Mouse (Mus musculus): ENCODE data around the gene Car4. TPM values are rescaled to one million over a fixed set of nuclear protein-coding genes. Genes with fewer than 3 reads are reported as not detected.

Gene Car4
- polyA plus RNA-seq, 1 experiment from 2014 or later: 2.0 TPM

DNA sequence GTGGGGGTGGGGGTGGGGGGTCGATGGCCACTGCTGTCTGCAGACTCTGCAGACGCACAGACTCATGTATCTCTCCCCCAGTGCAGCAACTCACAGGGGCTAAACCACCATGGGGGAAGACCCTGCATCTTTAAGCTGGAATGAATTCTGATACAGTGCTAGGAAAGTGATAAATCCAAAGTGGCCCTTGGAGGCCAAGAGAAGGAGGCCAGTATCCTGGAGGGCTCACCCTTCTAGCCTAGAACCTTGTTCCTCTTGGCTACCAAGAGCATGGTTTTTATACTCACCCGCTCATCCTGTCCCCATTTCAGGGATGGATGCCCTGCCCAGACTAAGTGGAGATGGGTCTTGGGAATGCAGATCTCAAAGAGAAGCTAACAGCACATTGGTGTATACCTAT lies 2.7 kb downstream of the Car4 start:
- Histone ChIP-seq H3K4me2 (no peak overlapping the region), H3K9me3 (replicated peaks) (no peaks in the 10 kb centered on the region), H3K27ac (no peak overlapping the region), H3K36me3 (ENCODE audit: poor library complexity, severe bottlenecking) (no peaks in the 10 kb centered on the region), H3K9ac (no peak overlapping the region), H3K27me3 (peaks cover 49% of the 10 kb centered on the region), H3K4me3 (no peak overlapping the region), H3K4me1 (peaks cover 16% of the 10 kb centered on the region)
- 29% methylated on average over 3 of the region's 3 CpGs for WGBS
- no peak for ATAC-seq

DNA sequence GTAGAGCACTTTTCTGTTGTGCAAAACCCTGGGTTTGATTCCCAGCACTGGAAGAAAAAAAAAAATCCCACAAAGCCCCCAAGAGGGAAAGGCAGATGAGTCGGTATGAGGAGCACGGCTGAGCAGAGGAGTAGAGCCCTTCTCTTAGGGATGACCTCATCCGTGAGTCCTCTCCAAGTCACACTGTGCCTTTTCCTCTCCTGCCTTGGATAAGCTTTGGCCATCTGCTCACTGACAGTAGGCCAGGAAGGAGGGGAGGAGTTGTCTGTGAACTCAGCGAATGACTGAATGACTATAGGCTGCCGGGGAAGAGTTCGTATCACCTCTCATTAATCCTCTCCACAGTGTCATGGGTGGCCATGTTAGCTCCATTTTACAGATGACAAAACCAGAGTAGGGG lies 3.2 kb downstream of the Car4 start:
- ATAC-seq: no peak
- no peak overlapping the region for H3K27ac ChIP-seq
- H3K36me3 ChIP-seq (ENCODE audit: poor library complexity, severe bottlenecking): no peaks in the 10 kb centered on the region
- H3K9me3 ChIP-seq (replicated peaks): no peaks in the 10 kb centered on the region
- 81% methylated on average over 6 of the region's 6 CpGs for WGBS
- peaks cover 16% of the 10 kb centered on the region for H3K4me1 ChIP-seq
- no peak overlapping the region for H3K9ac ChIP-seq
- H3K4me2 ChIP-seq: no peak overlapping the region
- H3K4me3 ChIP-seq: no peak overlapping the region
- peaks cover 48% of the 10 kb centered on the region for H3K27me3 ChIP-seq

DNA sequence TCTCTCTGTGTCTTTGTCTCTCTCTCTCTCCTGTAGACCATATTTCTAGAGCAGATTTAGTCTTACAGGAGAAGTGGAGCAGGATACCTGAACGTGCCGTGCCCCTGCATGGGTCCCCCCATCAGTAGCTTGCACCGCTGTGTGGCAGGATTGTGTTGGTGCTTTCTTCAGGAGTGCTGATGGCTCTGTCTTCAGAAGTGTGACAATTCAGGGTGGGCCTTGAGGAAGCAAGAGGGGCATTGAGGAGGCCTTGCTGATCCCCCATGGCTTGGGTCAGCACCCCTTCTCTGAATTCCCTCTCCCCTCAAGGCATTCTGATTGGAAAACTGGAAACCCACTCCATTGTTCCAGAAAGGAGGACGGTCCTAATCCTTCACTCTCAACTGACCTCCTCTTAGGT lies 4.0 kb downstream of the Car4 start:
- ATAC-seq: no peak
- H3K9ac ChIP-seq: no peak overlapping the region
- no peak overlapping the region for H3K4me2 ChIP-seq
- H3K9me3 ChIP-seq (replicated peaks): no peaks in the 10 kb centered on the region
- no peak overlapping the region for H3K27ac ChIP-seq
- no peaks in the 10 kb centered on the region for H3K36me3 ChIP-seq (ENCODE audit: poor library complexity, severe bottlenecking)
- peaks cover 40% of the 10 kb centered on the region for H3K27me3 ChIP-seq
- WGBS: 82% methylated on average over 4 of the region's 4 CpGs
- no peak overlapping the region for H3K4me3 ChIP-seq
- peaks cover 17% of the 10 kb centered on the region for H3K4me1 ChIP-seq

DNA sequence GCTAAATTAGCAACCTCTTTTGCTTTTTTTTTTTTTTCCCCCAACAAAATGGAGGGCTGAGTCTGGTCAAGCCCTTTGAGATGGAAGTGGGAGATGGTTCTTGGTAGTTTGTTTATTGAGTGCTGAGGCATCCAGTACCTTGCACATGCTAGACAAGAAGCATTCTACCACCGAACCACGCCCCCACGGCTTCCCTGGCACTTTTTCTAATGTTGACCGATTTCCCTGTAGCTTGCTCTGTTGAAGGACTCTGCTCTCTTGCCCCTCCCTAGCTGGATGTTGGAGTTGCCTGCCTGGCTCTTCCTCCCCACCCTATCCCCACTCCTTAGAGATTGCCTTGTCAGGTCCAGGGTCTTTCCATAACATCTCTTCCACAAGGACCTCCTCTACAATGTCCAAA lies 5.0 kb downstream of the Car4 start:
- Histone ChIP-seq H3K27ac (no peak overlapping the region), H3K9ac (no peak overlapping the region), H3K4me1 (peaks cover 23% of the 10 kb centered on the region), H3K36me3 (ENCODE audit: poor library complexity, severe bottlenecking) (no peaks in the 10 kb centered on the region), H3K4me2 (no peak overlapping the region), H3K4me3 (no peak overlapping the region), H3K27me3 (peaks cover 30% of the 10 kb centered on the region), H3K9me3 (replicated peaks) (no peaks in the 10 kb centered on the region)
- WGBS: 91% methylated on average over 4 of the region's 4 CpGs
- no peak for ATAC-seq

DNA sequence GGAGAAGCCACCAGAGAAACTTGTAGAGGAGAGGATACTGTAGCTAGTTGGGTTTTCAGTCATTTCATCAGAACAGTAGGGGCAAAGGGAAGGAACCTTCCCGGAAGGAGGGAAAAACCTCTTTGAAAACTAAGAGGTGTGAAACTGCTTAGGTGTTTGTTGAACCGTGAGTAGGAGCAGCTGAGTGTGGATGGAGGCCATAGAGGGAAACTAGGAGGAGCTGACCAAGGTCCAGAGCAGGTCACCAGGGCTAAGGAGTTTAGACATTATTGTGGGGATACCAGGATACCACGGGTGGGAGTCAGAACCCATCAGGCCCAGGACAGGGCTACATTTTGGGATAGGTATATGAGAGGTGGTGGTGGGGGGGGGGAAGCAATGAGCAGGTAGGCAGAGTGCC lies 6.0 kb downstream of the Car4 start:
- Histone ChIP-seq H3K4me2 (no peak overlapping the region), H3K27me3 (peaks cover 20% of the 10 kb centered on the region), H3K4me3 (no peak overlapping the region), H3K9me3 (replicated peaks) (no peaks in the 10 kb centered on the region), H3K36me3 (ENCODE audit: poor library complexity, severe bottlenecking) (no peaks in the 10 kb centered on the region), H3K4me1 (peaks cover 17% of the 10 kb centered on the region), H3K9ac (no peak overlapping the region), H3K27ac (no peak overlapping the region)
- WGBS: 83% methylated on average over 3 of the region's 3 CpGs
- no peak for ATAC-seq

DNA sequence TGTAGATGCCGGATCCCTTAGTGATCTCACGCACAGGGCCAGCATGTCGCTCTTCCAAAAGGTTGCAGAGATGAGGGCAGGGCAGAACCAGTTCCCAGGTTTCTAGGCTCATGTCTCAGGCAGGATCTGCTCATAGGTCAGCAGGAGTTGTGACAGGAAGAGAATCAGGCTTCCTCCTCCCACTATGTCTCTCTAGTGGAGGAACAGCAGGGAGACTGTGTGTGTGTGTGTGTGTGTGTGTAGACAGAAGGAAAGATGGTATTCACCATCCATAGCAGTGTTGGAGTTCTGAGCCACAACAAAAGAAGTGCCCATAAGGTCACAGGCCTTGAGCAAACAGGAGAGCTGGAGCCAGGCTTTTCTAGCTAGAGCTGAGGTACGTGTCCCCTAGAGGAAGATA lies 9.1 kb downstream of the Car4 start:
- Histone ChIP-seq H3K4me2 (no peak overlapping the region), H3K4me1 (peaks cover 14% of the 10 kb centered on the region), H3K27ac (no peak overlapping the region), H3K27me3 (no peaks in the 10 kb centered on the region), H3K4me3 (no peak overlapping the region), H3K9ac (no peak overlapping the region), H3K9me3 (replicated peaks) (no peaks in the 10 kb centered on the region), H3K36me3 (ENCODE audit: poor library complexity, severe bottlenecking) (no peaks in the 10 kb centered on the region)
- no peak for ATAC-seq
- 65% methylated on average over 4 of the region's 4 CpGs for WGBS

DNA sequence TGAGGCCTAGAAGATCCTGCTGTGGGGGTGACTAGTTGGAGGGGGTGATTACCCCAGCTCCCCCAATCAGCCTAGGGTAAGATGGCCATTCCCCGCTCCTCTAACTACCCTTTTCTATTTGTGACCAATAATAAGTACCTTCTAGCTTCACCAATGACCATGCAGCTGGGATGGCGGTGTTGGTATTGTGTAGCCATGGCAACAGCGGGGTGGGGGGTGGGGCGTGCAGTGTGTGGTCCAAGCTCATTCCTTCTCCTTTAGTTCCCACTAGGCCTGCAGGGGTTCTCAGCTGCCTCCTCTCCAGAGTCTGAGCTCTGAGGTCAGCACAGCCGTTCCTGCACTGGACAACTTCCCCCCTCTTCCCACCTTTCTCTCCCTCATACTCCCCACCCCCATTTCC lies 9.5 kb downstream of the Car4 start:
- Histone ChIP-seq H3K27me3 (no peaks in the 10 kb centered on the region), H3K9me3 (replicated peaks) (no peaks in the 10 kb centered on the region), H3K4me1 (peaks cover 14% of the 10 kb centered on the region), H3K36me3 (ENCODE audit: poor library complexity, severe bottlenecking) (no peaks in the 10 kb centered on the region), H3K9ac (no peak overlapping the region), H3K4me3 (no peak overlapping the region), H3K4me2 (no peak overlapping the region), H3K27ac (no peak overlapping the region)
- 11% methylated on average over 5 of the region's 5 CpGs for WGBS
- ATAC-seq: no peak

DNA sequence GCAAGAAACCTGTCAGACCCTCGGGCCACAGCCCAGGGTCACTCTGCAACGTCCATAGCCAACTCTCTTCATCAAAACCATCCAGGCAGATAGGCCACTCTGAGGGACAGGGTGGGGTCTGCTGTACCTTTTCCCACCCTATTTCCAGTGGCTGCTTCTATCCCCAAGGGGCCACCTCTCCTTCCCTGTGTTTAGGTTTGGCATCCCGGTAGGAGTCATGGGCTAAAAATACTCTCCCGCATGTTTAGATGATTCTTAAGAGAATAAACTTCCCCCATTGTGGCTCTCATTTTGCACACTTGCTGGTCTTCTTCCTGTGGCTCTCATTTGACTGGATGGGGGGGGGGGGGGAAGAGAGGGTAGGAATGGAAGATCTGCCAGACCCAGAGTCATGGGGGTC lies 10.7 kb downstream of the Car4 start:
- ATAC-seq: no peak
- WGBS: 85% methylated on average over 4 of the region's 4 CpGs
- H3K4me3 ChIP-seq: no peak overlapping the region
- no peak overlapping the region for H3K4me2 ChIP-seq
- no peaks in the 10 kb centered on the region for H3K36me3 ChIP-seq (ENCODE audit: poor library complexity, severe bottlenecking)
- no peaks in the 10 kb centered on the region for H3K27me3 ChIP-seq
- H3K9ac ChIP-seq: no peak overlapping the region
- H3K4me1 ChIP-seq: peaks cover 14% of the 10 kb centered on the region
- no peaks in the 10 kb centered on the region for H3K9me3 ChIP-seq (replicated peaks)
- no peak overlapping the region for H3K27ac ChIP-seq

DNA sequence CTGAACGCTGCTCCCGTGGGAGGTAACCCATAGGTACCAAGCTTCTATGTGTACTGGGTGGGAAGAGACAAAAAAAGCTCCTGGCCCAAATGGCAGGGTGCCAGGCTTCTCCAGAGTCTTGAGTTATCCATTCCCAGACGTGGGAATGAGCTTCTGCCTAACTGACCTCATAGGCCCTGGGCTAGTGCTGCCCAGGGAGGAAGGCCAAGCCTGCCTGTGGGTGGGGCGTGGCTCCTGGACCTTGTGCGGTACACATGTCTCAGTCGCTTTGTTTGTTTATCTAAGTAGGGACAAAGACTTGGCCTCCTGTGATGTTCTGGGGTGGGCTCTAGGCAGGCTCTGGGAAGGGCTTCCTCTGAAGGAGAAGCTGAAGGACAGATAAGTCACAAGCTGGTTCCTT lies 11.2 kb downstream of the Car4 start:
- H3K27me3 ChIP-seq: no peaks in the 10 kb centered on the region
- H3K27ac ChIP-seq: no peak overlapping the region
- no peak overlapping the region for H3K4me3 ChIP-seq
- no peak overlapping the region for H3K4me2 ChIP-seq
- ATAC-seq: no peak
- no peak overlapping the region for H3K9ac ChIP-seq
- H3K9me3 ChIP-seq (replicated peaks): no peaks in the 10 kb centered on the region
- 63% methylated on average over 6 of the region's 6 CpGs for WGBS
- H3K4me1 ChIP-seq: peaks cover 14% of the 10 kb centered on the region
- no peaks in the 10 kb centered on the region for H3K36me3 ChIP-seq (ENCODE audit: poor library complexity, severe bottlenecking)

DNA sequence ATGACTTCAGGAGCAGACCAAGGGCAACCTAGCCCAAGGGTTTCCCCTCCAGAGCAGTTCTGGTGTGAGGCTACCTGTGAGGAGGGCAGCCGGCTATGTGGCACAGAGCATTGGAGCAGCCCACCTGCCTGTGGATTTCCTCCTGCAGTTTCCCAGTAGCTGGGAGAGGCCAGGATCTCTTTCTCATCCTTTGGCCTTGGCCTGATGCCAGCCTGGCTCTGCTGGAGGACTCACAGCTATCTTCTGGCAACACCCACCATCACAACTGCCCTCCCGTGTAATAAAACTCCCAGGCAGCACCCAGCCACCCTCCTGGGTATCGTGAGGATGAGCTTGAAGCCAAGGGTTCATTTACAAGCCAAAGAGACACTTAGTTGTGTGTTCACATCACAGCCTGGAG lies 14.5 kb downstream of the Car4 start:
- no peaks in the 10 kb centered on the region for H3K9me3 ChIP-seq (replicated peaks)
- no peaks in the 10 kb centered on the region for H3K27me3 ChIP-seq
- no peak for ATAC-seq
- no peak overlapping the region for H3K4me3 ChIP-seq
- H3K9ac ChIP-seq: no peak overlapping the region
- no peak overlapping the region for H3K27ac ChIP-seq
- WGBS: 76% methylated on average over 3 of the region's 3 CpGs
- peaks cover 9% of the 10 kb centered on the region for H3K4me1 ChIP-seq
- H3K36me3 ChIP-seq (ENCODE audit: poor library complexity, severe bottlenecking): no peaks in the 10 kb centered on the region
- no peak overlapping the region for H3K4me2 ChIP-seq

DNA sequence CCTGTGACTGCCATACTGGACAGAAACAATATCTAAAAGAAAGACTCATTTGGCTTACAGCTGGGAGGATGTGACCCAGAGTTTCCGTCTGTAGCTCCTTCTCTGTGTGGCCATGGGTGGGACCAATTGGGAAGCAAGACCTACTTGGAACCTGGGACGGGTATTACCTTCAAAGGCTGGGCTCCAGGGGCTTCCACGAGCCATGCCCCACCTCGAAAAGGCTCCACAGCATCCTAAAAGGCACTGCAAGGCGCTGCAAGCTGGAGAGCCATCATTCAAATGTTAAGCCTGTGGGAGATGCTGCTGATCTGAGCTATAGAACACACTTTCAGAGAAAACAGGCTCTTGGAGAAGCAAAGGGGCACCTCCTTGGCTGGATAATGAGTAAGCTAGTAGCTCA lies 16.1 kb downstream of the Car4 start:
- no peak overlapping the region for H3K27ac ChIP-seq
- ATAC-seq: no peak

DNA sequence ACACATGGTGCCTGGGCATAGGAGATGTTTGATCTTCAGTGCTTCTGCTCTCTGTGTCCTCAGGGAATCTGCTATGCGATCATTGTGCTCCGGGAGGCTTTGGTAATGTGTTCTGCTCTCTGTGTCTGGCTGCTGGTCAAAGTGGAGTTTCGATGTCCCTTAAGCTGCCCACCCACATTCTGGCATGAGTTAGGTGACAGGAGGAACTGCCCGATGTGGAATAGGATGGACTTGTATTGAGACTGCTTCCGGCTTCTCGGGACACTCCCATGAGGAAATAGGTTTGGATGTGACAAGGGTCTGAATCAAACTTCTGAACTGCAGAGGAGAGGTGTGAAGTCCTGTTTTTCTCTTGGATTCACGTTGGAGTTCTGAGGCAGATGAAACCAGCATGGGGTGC lies 17.0 kb downstream of the Car4 start:
- H3K27ac ChIP-seq: no peak overlapping the region
- H3K4me2 ChIP-seq: no peak overlapping the region
- no peaks in the 10 kb centered on the region for H3K4me1 ChIP-seq
- no peak overlapping the region for H3K4me3 ChIP-seq
- H3K27me3 ChIP-seq: no peaks in the 10 kb centered on the region
- no peak for ATAC-seq
- H3K9me3 ChIP-seq (replicated peaks): no peaks in the 10 kb centered on the region
- H3K36me3 ChIP-seq (ENCODE audit: poor library complexity, severe bottlenecking): no peaks in the 10 kb centered on the region
- 84% methylated on average over 7 of the region's 7 CpGs for WGBS
- no peak overlapping the region for H3K9ac ChIP-seq

More for the DNA sequence above, 16.1 kb downstream of the Car4 start:
- H3K9ac ChIP-seq: no peak overlapping the region
- H3K4me2 ChIP-seq: no peak overlapping the region
- WGBS: 65% methylated on average over 5 of the region's 5 CpGs
- no peaks in the 10 kb centered on the region for H3K9me3 ChIP-seq (replicated peaks)
- H3K4me3 ChIP-seq: no peak overlapping the region
- H3K27me3 ChIP-seq: no peaks in the 10 kb centered on the region
- H3K36me3 ChIP-seq (ENCODE audit: poor library complexity, severe bottlenecking): no peaks in the 10 kb centered on the region
- no peaks in the 10 kb centered on the region for H3K4me1 ChIP-seq

DNA sequence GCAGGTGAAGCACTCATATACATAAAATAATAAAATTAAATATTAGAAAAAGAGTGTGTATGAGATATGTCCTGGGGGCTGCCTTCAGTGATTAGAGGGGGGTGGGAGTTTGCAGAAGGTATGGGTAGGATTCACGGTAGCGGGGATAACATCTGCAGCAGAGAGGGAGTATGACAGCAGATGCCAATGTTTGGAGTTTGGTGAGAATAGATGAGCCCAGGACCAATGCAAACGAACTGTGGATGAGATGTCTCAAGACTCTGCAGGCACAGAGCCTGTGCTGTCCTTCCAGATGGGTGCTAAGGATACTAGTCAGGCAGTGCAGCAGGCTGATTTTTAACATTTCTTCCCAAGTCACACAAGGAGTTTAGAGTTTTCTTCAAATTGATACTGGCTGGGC lies 19.1 kb downstream of the Car4 start:
- H3K4me2 ChIP-seq: no peak overlapping the region
- no peaks in the 10 kb centered on the region for H3K27me3 ChIP-seq
- H3K9ac ChIP-seq: no peak overlapping the region
- no peak overlapping the region for H3K27ac ChIP-seq
- no peak for ATAC-seq
- H3K36me3 ChIP-seq (ENCODE audit: poor library complexity, severe bottlenecking): no peaks in the 10 kb centered on the region
- WGBS: 90% methylated on average over 3 of the region's 3 CpGs
- H3K9me3 ChIP-seq (replicated peaks): no peaks in the 10 kb centered on the region
- H3K4me1 ChIP-seq: no peaks in the 10 kb centered on the region
- no peak overlapping the region for H3K4me3 ChIP-seq

Measured in forebrain, embryonic 13.5 days (tissue).